Mouse (Mus musculus) cerebellum, postnatal 4 days (tissue): ENCODE measurements around the gene Zfp616.

Source experiments
- DNase-seq, 2 experiments: peaks; one replicate each; pipeline ENCODE4 v3.0.0; 2022; ENCODE audit warnings: low spot score in 2 of 2, mixed read lengths in 1 of 2

The Zfp616 gene

DNA sequence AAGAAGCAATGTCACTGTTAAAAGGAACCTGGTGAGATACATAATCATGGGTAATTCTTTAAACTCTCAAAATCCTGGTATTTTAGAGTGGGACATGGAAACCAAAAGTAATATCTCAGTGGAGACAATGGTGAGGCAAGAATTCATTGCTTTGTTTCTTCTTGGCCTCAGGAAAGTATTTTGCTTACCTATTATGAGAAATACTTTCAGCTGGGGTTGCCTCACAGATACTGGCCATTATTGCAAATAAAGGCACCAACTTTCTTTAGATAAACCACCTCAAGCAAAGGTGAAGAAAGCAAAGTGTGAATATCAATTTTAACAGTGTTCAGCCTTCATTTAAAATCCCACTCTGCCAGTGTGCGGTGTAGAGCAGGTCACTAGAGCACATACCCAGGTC, at the start of gene Zfp616:
Zfp616 (plus strand) TSS at position 301 of the 400 bp plus-strand sequence.
- DNase-seq = no peak

DNA sequence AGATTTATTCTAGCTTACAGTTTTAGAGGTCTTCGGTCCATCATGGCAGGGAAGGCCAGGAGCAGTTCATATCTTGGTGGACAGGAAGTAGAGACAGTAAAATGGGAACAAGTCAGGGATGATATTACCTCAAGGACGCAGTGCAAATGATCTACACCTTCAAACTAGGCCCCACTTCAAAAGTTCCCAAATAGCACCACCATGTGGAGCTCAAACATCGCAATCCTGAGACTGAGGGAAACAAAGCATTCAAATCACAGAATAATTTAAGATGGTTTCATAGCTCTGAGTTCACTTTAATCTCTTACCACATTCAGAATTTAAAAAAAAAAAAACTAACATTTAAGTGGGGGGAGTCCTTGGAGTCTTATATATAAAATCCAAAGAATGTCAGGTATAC, 18.4 kb upstream of the Zfp616 start:
- DNase-seq = no peak

DNA sequence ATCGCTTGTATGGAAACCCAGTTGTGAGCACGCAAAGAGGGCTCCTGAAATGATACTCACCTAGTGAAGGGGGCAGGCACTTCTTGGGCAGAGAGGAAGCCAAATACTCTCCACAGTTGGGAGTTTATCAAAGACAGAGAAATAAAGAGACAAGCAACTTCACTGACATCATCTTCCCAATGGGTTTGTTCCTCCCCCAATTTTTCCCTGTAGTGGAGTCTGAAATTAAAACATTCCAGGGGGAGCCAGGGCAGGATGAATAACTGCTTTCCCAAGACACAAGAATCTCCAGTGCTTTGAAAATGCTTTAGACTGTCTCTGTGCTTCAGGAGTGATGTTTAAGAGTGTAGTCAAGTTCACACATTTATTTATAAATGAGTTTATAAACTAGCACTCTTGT, 13.3 kb upstream of the Zfp616 start, which contains the start of the genes Olfr139 and Olfr399:
Olfr139 (minus strand) TSS at position 101 of the 400 bp plus-strand sequence.
Olfr399 (minus strand) TSS at position 165 of the 400 bp plus-strand sequence.
- DNase-seq = no peak

DNA sequence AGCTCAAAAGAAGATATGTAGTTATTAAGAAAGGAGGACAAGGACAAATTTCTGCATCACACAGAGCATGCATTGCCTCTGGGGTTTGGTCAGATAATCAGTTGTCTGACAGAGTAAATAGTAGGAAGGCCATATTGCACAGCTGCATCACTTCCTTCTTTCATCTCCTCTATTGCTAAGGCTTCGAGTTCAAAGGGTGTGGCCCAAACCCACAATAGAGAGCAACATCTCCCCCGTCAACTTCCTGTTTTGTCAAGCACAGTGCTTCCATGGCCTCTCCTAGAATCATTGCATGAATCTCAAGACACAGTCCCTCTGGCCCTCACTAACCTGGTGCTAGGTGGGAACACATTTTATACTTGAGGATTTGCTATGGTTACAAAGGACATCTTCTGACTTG, 31.0 kb downstream of the Zfp616 start:
- no peak for DNase-seq

DNA sequence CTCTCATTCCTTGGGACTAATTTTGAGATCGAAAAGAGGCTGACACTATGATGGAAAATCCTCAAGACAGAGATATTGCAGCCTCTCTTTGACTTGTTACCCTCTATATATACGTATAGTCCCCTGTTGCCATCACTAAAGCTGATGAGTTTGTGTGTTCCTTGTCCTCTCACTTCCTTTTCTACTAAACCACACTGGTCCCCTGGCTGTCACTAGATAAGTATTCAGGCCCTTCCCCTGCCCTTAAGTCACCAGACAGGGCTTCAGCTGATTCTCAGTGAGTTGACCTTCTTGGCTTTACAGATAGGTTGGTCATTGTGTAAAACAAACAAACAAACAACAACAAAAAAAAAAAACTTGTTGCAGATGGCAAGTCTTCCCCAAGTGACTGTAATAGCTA, 31.8 kb downstream of the Zfp616 start:
- DNase-seq = no peak

DNA sequence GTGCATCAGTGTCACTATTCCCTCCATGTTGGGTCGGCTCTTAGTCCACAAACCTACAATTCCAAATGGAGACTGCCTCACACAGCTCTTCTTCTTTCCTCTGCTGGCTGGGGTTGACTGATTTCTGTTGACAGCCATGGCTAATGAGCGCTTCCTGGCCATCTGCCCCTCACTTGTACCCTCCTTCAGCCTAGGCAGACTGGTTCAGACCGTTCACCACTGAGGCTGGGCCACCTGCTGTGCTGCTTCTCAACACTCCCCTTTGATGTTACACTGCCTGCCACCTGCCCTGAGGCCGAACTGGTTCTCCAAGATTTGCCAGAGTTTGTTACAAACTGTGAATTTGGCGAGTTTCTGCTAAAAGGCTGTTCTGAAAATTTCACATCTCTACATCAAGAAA, 35.3 kb downstream of the Zfp616 start:
- DNase-seq = peak in 1 of 2 experiments; percentile 70

DNA sequence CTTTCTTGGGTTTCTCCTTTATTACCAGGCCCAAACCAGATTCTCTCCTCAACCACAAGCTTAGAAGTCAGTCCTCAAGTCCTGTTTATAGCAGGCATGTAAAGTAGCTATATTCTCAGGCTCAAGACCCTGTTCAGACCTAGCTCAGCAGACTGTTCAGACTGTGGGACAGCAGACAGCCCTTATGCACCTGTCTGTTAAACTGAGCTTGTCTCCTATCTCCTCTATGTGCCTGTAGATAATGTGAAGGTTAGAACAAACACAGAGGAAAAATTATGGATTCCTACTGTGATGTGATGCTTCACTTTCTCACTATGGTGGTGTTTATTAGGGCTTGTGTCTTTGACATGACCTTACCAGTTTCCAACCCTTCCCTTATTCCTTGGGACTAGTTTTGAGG, 43.7 kb downstream of the Zfp616 start, which contains the start of gene Olfr401:
Olfr401 (plus strand) TSS at position 301 of the 400 bp plus-strand sequence.
- no peak for DNase-seq
